Mouse (Mus musculus): Measurements from ENCODE around the gene Zfyve19. TPM values are rescaled to one million over a fixed set of nuclear protein-coding genes. Genes with fewer than 3 reads are reported as not detected.

Zfyve19 gene
- polyA plus RNA-seq, 1 experiment = 42.2 TPM

DNA sequence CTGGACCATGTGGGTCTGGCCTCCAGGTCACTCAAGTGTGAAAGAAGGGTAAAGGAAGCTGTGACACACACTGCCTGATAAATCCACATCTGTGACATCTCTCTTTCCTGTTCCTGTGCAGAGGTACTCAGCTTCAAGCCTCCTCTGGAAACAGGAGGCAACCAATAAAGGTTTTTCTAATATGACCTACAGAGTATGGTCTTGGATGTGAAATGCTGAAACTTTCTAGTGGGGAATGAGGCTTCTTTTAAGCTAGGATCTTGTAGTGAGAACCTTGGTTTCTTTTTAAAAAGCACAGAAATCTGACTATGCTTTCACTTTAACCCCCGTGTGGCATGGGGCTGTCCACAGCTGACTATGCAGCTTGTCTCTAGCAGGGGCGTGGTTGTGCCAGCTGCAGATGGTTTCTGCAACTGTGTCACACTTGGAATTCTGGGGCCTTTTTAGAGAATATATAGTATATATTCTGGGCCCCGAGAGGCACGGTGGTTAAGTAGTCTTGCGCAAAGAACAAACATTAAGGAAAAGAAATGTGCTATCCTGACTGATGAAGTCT, 31.0 kb upstream of the Zfyve19 start:
- TF ChIP-seq CTCF (IDR thresholded peaks at IDR 0.05; ENCODE audit: control insufficient read depth, insufficient read depth, low read length) (no peak), POLR2A (IDR thresholded peaks at IDR 0.05; ENCODE audit: borderline replicate concordance, control insufficient read depth, low read depth, low read length) (no peak)
- WGBS = 67% methylated on average over 5 of the region's 5 CpGs

DNA sequence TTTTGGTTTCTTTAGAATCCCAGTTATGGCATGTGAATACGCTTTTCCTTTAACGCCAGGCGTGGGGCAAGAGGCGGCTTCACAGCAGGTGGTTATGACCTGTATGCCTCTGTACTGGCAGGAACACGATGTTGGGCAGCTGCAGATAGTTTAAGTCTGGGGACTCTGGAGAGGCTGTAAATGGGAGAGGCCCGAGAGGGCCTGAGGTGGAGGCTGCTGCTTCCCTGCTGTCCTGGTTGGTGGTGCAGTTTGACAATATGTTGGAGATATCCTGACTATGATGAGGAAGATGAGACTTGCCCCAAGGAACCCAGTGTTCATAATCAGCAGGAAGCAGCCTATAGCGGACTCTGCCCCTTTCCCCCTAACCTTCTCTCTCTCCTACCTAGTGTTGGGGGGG, 25.5 kb upstream of the Zfyve19 start:
- H3K27ac ChIP-seq (ENCODE audit: control insufficient read depth, insufficient read depth, low read depth, low read length, poor library complexity) = no peak overlapping the region
- H3K4me3 ChIP-seq (replicated peaks; ENCODE audit: control insufficient read depth, low read depth, low read length) = no peak overlapping the region
- TF ChIP-seq POLR2A (IDR thresholded peaks at IDR 0.05; ENCODE audit: borderline replicate concordance, control insufficient read depth, low read depth, low read length) = no peak
- H3K4me1 ChIP-seq (ENCODE audit: control insufficient read depth, insufficient read depth, low read length) = no peaks in the 10 kb centered on the region
- WGBS = 88% methylated on average over 7 of the region's 7 CpGs

More for the DNA sequence above, 31.0 kb upstream of the Zfyve19 start:
- Histone ChIP-seq H3K4me3 (replicated peaks; ENCODE audit: control insufficient read depth, low read depth, low read length) (no peak overlapping the region), H3K27ac (ENCODE audit: control insufficient read depth, insufficient read depth, low read depth, low read length, poor library complexity) (no peak overlapping the region), H3K4me1 (ENCODE audit: control insufficient read depth, insufficient read depth, low read length) (no peaks in the 10 kb centered on the region)

GRCm38 (mm10) chr2:119189029-119189710, 19.2 kb upstream of the Zfyve19 start:
- Histone ChIP-seq H3K4me1 (ENCODE audit: control insufficient read depth, insufficient read depth, low read length) (peaks cover 1% of the 10 kb centered on the region; the same call in 1 of the 2 replicates), H3K27ac (ENCODE audit: control insufficient read depth, insufficient read depth, low read depth, low read length, poor library complexity) (peak overlapping the region; percentile 1; the same call in 1 of the 2 replicates), H3K4me3 (replicated peaks; ENCODE audit: control insufficient read depth, low read depth, low read length) (peak overlapping the region; percentile 49)
- 3% methylated on average over 15 of the region's 15 CpGs for WGBS
- TF ChIP-seq POLR2A (IDR thresholded peaks at IDR 0.05; ENCODE audit: borderline replicate concordance, control insufficient read depth, low read depth, low read length) (no peak; the same call in 1 of the 2 replicates), CTCF (IDR thresholded peaks at IDR 0.05; ENCODE audit: control insufficient read depth, insufficient read depth, low read length) (peak; percentile 96)

DNA sequence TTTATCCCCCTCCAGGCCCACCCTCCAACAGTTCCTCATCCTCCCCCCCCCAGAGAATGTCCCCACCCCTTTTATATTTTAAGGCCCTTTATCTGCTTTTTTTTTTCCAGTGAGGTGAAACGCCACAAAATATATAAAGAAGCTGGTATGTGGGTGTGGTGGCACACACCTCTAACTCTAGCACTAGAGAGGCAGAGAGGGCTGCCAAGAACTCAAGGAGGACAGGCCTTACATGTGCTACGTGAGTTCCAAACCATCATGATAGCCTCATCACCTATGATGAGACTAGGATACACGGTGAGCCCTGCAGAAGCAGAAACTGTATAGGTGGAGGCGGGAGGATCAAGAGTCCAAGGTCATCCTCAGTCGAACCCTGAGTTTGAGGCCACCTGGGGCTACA, 17.4 kb upstream of the Zfyve19 start:
- 86% methylated on average over 5 of the region's 5 CpGs for WGBS
- Histone ChIP-seq H3K4me3 (replicated peaks; ENCODE audit: control insufficient read depth, low read depth, low read length) (no peak overlapping the region), H3K27ac (ENCODE audit: control insufficient read depth, insufficient read depth, low read depth, low read length, poor library complexity) (no peak overlapping the region), H3K4me1 (ENCODE audit: control insufficient read depth, insufficient read depth, low read length) (peaks cover 1% of the 10 kb centered on the region; the same call in 1 of the 2 replicates)
- TF ChIP-seq CTCF (IDR thresholded peaks at IDR 0.05; ENCODE audit: control insufficient read depth, insufficient read depth, low read length) (no peak), POLR2A (IDR thresholded peaks at IDR 0.05; ENCODE audit: borderline replicate concordance, control insufficient read depth, low read depth, low read length) (no peak)

- H3K4me1 ChIP-seq (ENCODE audit: control insufficient read depth, insufficient read depth, low read length) = no peaks in the 10 kb centered on the region
- no peak overlapping the region for H3K27ac ChIP-seq (ENCODE audit: control insufficient read depth, insufficient read depth, low read depth, low read length, poor library complexity)
- H3K4me3 ChIP-seq (replicated peaks; ENCODE audit: control insufficient read depth, low read depth, low read length) = no peak overlapping the region
- WGBS = 95% methylated on average over 5 of the region's 5 CpGs
- no peak for TF ChIP-seq POLR2A (IDR thresholded peaks at IDR 0.05; ENCODE audit: borderline replicate concordance, control insufficient read depth, low read depth, low read length)
- TF ChIP-seq CTCF (IDR thresholded peaks at IDR 0.05; ENCODE audit: control insufficient read depth, insufficient read depth, low read length) = no peak
These were observed 14.3 kb upstream of the Zfyve19 start for GRCm38 (mm10) chr2:119194140-119194539.

GRCm38 (mm10) chr2:119196316-119197108, 11.9 kb upstream of the Zfyve19 start:
- no peak overlapping the region for H3K4me3 ChIP-seq (replicated peaks; ENCODE audit: control insufficient read depth, low read depth, low read length)
- TF ChIP-seq POLR2A (IDR thresholded peaks at IDR 0.05; ENCODE audit: borderline replicate concordance, control insufficient read depth, low read depth, low read length) (no peak), CTCF (IDR thresholded peaks at IDR 0.05; ENCODE audit: control insufficient read depth, insufficient read depth, low read length) (no peak)
- WGBS = 77% methylated on average over 4 of the region's 4 CpGs

DNA sequence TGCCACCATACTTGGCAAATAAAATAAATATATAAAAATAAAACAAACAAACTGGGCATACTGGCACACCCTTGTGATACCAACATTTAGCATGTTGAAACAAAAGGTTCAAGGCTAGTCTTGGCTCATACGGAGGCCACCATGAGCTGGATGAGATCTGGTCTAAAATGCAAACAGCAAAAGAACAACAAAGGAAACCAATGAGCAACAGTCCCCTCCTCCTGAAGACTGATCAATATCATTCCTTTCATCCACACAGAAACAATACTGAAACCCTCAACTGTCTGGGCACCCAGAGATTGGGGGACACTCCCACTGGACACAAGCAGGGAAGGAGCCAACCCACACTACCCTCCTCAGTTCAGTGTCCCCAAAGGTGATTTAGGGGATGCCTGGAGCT, 10.9 kb upstream of the Zfyve19 start:
- H3K4me3 ChIP-seq (replicated peaks; ENCODE audit: control insufficient read depth, low read depth, low read length) = no peak overlapping the region
- H3K4me1 ChIP-seq (ENCODE audit: control insufficient read depth, insufficient read depth, low read length) = no peaks in the 10 kb centered on the region
- WGBS = 84% methylated on average over 1 of the region's 1 CpGs
- no peak overlapping the region for H3K27ac ChIP-seq (ENCODE audit: control insufficient read depth, insufficient read depth, low read depth, low read length, poor library complexity)
- TF ChIP-seq POLR2A (IDR thresholded peaks at IDR 0.05; ENCODE audit: borderline replicate concordance, control insufficient read depth, low read depth, low read length) (no peak), CTCF (IDR thresholded peaks at IDR 0.05; ENCODE audit: control insufficient read depth, insufficient read depth, low read length) (no peak)

More at GRCm38 (mm10) chr2:119196316-119197108, 11.9 kb upstream of the Zfyve19 start:
- Histone ChIP-seq H3K27ac (ENCODE audit: control insufficient read depth, insufficient read depth, low read depth, low read length, poor library complexity) (no peak overlapping the region), H3K4me1 (ENCODE audit: control insufficient read depth, insufficient read depth, low read length) (no peaks in the 10 kb centered on the region)

GRCm38 (mm10) chr2:119198049-119198448, 10.4 kb upstream of the Zfyve19 start:
- Histone ChIP-seq H3K4me3 (replicated peaks; ENCODE audit: control insufficient read depth, low read depth, low read length) (no peak overlapping the region), H3K27ac (ENCODE audit: control insufficient read depth, insufficient read depth, low read depth, low read length, poor library complexity) (no peak overlapping the region), H3K4me1 (ENCODE audit: control insufficient read depth, insufficient read depth, low read length) (peaks cover 2% of the 10 kb centered on the region; the same call in 1 of the 2 replicates)
- WGBS = 81% methylated on average over 1 of the region's 1 CpGs
- TF ChIP-seq POLR2A (IDR thresholded peaks at IDR 0.05; ENCODE audit: borderline replicate concordance, control insufficient read depth, low read depth, low read length) = no peak
- no peak for TF ChIP-seq CTCF (IDR thresholded peaks at IDR 0.05; ENCODE audit: control insufficient read depth, insufficient read depth, low read length)
